Mouse (Mus musculus): ENCODE measurements around the gene Psma3. TPM values are rescaled to one million over a fixed set of nuclear protein-coding genes. Genes with fewer than 3 reads are reported as not detected.

Psma3 gene
- total and polyA plus RNA-seq, 3 experiments: 295 to 304 TPM; not detected in 1

DNA sequence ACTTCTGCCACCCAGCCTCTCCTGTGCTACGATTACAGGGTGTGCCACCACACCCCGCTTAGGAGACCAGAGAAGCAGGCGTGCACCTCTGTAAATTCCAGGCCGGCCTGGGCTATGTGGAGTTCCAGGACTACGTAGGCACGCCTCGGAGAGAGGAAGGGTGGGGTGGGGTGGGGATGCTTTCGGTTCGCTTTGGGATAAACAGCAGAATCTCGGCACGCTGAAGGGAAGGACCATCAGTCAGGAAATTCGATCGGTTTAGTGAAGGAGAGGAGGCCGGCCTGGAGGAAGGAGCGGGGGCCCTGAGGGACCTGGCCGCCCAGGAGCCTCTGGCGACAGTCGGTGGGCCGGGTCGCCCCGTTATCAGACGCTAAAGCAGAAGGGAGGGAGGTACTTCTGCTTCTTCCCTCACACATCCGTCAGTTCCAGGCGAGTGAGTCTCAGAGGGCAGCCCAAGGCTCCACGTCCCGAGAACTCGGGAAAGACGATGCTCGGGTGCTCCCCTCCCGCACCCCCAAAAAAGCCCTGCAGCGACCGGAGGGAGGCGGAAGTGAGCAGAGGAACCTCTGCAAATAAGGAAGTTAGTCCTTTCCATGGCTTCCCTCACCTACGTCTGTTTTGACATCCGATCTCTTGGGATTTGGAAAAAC lies 6.2 kb upstream of the Psma3 start (continued):
- TF ChIP-seq NELFE (IDR thresholded peaks at IDR 0.05; ENCODE audit: low read depth, low read length): peak; percentile 77
- TF ChIP-seq E2F4 (IDR thresholded peaks at IDR 0.05; ENCODE audit: borderline replicate concordance, low read depth, low read length): no peak
- peak; percentile 53 to 80; a peak in 2 of 4 replicates for TF ChIP-seq POLR2A (IDR thresholded peaks at IDR 0.05; ENCODE audit: control insufficient read depth in 1 of 2, insufficient read depth in 1 of 2, low read depth in 1 of 2, low read length in 2 of 2, poor library complexity in 1 of 2)

DNA sequence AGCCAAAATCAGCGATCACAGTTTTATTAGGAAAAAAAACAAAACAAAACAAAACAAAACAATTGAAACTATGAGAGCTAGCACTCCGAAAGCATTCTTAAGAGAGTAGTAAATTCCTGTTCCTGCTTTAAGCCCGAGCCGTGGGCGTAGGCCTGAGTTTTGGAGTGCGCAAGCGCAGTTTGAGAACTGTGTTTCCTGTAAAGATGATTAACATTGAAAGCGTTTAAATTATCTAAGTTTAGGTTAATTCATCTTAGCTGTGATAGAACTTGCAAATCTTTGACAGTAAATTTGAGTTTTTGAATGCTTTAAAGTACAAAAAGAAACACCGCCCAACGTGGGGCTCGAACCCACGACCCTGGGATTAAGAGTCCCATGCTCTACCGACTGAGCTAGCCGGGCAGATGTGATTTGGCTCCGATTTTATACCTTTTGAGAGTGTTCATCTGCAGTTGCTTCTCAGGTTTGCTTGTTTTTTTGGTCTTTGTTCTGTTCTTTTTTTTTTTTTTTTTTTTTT lies 5.6 kb upstream of the Psma3 start:
- H3K4me1 ChIP-seq (ENCODE audit: control insufficient read depth in 1 of 2, insufficient read depth in 2 of 2, low read length in 2 of 2): peaks cover 0 to 4% of the 10 kb centered on the region in 2 experiments; a peak in 2 of 4 replicates
- no peaks in the 10 kb centered on the region for H3K27me3 ChIP-seq (ENCODE audit: control insufficient read depth in 1 of 2, insufficient read depth in 2 of 2, low read length in 2 of 2)
- peaks cover 0 to 6% of the 10 kb centered on the region in 2 experiments; a peak in 2 of 4 replicates for H3K36me3 ChIP-seq (ENCODE audit: control insufficient read depth in 1 of 2, insufficient read depth in 2 of 2, low read length in 2 of 2)
- H3K27ac ChIP-seq (ENCODE audit: control insufficient read depth, low read depth, low read length): peak overlapping the region; percentile 92
- peak overlapping the region; percentile 80 for H3K9ac ChIP-seq (ENCODE audit: control insufficient read depth, low read depth, low read length, poor library complexity, severe bottlenecking)
- peak; percentile 93 for DNase-seq (ENCODE audit: low read depth, low spot score)
- no peaks in the 10 kb centered on the region for H3K9me3 ChIP-seq (replicated peaks; ENCODE audit: insufficient read depth, low read length)
- H3K4me3 ChIP-seq (ENCODE audit: control insufficient read depth in 1 of 2, insufficient read depth in 1 of 2, low read depth in 2 of 2, low read length in 2 of 2): peak overlapping the region; percentile 57 to 80
- H3K79me2 ChIP-seq (ENCODE audit: control insufficient read depth, insufficient read depth, low read length, poor library complexity): no peaks in the 10 kb centered on the region; the same call in 1 of the 2 replicates
- TF ChIP-seq CHD2 (IDR thresholded peaks at IDR 0.05; ENCODE audit: low read length): no peak
- no peak for TF ChIP-seq SMC3 (IDR thresholded peaks at IDR 0.05; ENCODE audit: low read depth, low read length)
- TF ChIP-seq ZNF384 (IDR thresholded peaks at IDR 0.05; ENCODE audit: low read depth, low read length): peak; percentile 96
- peak; percentile 99 for TF ChIP-seq MAFK (IDR thresholded peaks at IDR 0.05; ENCODE audit: borderline replicate concordance, low read depth, low read length)
- no peak for TF ChIP-seq MYB (IDR thresholded peaks at IDR 0.05; ENCODE audit: low read depth, low read length)
- no peak for TF ChIP-seq CTCF (IDR thresholded peaks at IDR 0.05 in 2 of 3, conservative IDR thresholded peaks at IDR 0.05 in 1 of 3; ENCODE audit: control insufficient read depth in 1 of 3, insufficient read depth in 1 of 3, low read depth in 2 of 3, low read length in 3 of 3, poor library complexity in 1 of 3, severe bottlenecking in 1 of 3)
- no peak for TF ChIP-seq JUND (IDR thresholded peaks at IDR 0.05; ENCODE audit: low read depth, low read length)
- TF ChIP-seq MEF2A (IDR thresholded peaks at IDR 0.05; ENCODE audit: extremely low read depth, insufficient replicate concordance, low read depth, low read length, poor library complexity, severe bottlenecking): no peak
- no peak for TF ChIP-seq RAD21 (IDR thresholded peaks at IDR 0.05; ENCODE audit: low read depth, low read length)
- no peak; the same call in 1 of the 2 replicates for TF ChIP-seq ETS1 (IDR thresholded peaks at IDR 0.05; ENCODE audit: low read depth, low read length)
- TF ChIP-seq TAL1 (IDR thresholded peaks at IDR 0.05; ENCODE audit: low read length): no peak
- TF ChIP-seq BHLHE40 (IDR thresholded peaks at IDR 0.05; ENCODE audit: borderline replicate concordance, low read depth, low read length): no peak
- no peak for TF ChIP-seq ZMIZ1 (IDR thresholded peaks at IDR 0.05; ENCODE audit: low read depth, low read length)
- TF ChIP-seq MXI1 (IDR thresholded peaks at IDR 0.05; ENCODE audit: low read depth, low read length): no peak
- no peak for TF ChIP-seq ZKSCAN1 (IDR thresholded peaks at IDR 0.05; ENCODE audit: low read depth, low read length)
- peak; percentile 59 for TF ChIP-seq SIN3A (IDR thresholded peaks at IDR 0.05; ENCODE audit: low read length)
- peak; percentile 40; the same call in 1 of the 2 replicates for TF ChIP-seq GATA1 (IDR thresholded peaks at IDR 0.05; ENCODE audit: low read depth, low read length)
- TF ChIP-seq TCF12 (IDR thresholded peaks at IDR 0.05; ENCODE audit: low read depth, low read length): 0 out of 2 replicates have a peak, but pooled peaks have one; percentile 25
- TF ChIP-seq CHD1 (IDR thresholded peaks at IDR 0.05; ENCODE audit: low read depth, low read length): no peak; the same call in 1 of the 2 replicates
- no peak for TF ChIP-seq MAX (IDR thresholded peaks at IDR 0.05; ENCODE audit: low read length)
- TF ChIP-seq GABPA (IDR thresholded peaks at IDR 0.05; ENCODE audit: low read depth, low read length): no peak
- TF ChIP-seq RCOR1 (IDR thresholded peaks at IDR 0.05; ENCODE audit: low read depth, low read length): no peak
- TF ChIP-seq POLR2AphosphoS2 (IDR thresholded peaks at IDR 0.05; ENCODE audit: low read length): no peak
- TF ChIP-seq USF1 (IDR thresholded peaks at IDR 0.05; ENCODE audit: low read depth, low read length): no peak
- TF ChIP-seq EP300 (IDR thresholded peaks at IDR 0.05; ENCODE audit: low read depth in 1 of 2, low read length in 2 of 2): no peak
- TF ChIP-seq NELFE (IDR thresholded peaks at IDR 0.05; ENCODE audit: low read depth, low read length): no peak; the same call in 1 of the 2 replicates
- peak in 1 of 2 experiments; percentile 73; a peak in 1 of 4 replicates for TF ChIP-seq POLR2A (IDR thresholded peaks at IDR 0.05; ENCODE audit: control insufficient read depth in 1 of 2, insufficient read depth in 1 of 2, low read depth in 1 of 2, low read length in 2 of 2, poor library complexity in 1 of 2)
- peak; percentile 70 for TF ChIP-seq NRF1 (IDR thresholded peaks at IDR 0.05; ENCODE audit: insufficient read depth, low read depth, low read length, poor library complexity, severe bottlenecking)
- TF ChIP-seq TBP (IDR thresholded peaks at IDR 0.05; ENCODE audit: low read depth, low read length): peak; percentile 100
- TF ChIP-seq ZC3H11A (IDR thresholded peaks at IDR 0.05; ENCODE audit: low read depth, low read length): no peak
- TF ChIP-seq ELF1 (IDR thresholded peaks at IDR 0.05; ENCODE audit: low read depth, low read length): peak; percentile 69; the same call in 1 of the 2 replicates
- TF ChIP-seq UBTF (IDR thresholded peaks at IDR 0.05; ENCODE audit: borderline replicate concordance, insufficient read depth, low read depth, low read length): no peak
